Mouse (Mus musculus) thymus, postnatal 0 days (tissue): ENCODE data around the gene Qars. TPM values are rescaled to one million over a fixed set of nuclear protein-coding genes. Genes with fewer than 3 reads are reported as not detected.

Experiments used
- DNase-seq: peaks from one replicate; pipeline ENCODE4 v3.0.0-alpha.2; 2015; ENCODE audit warnings: low spot score
- polyA plus RNA-seq: library from polyadenylated mRNA; unstranded; fragments of >200 nt; fragmentation: Nextera tagmentation; extraction: Ambion mirVana; gene quantifications from 2 replicates; pipeline ENCODE4 v1.2.1, GENCODE M21; 2015

Qars gene
- polyA plus RNA-seq: 113 and 119 TPM in 2 replicates

GRCm38 (mm10) chr9:108507619-108508434 lies at the start of gene Qars:
Qars (plus strand) TSS chr9:108507706.
- DNase-seq: peak; percentile 96

- DNase-seq: no peak
Observed at GRCm38 (mm10) chr9:108459939-108460318, 47.6 kb upstream of the Qars start.

GRCm38 (mm10) chr9:108460319-108461178 lies 47.0 kb upstream of the Qars start, which contains the start of gene Ccdc71:
Ccdc71 (plus strand) TSS chr9:108460527.
- DNase-seq: peak; percentile 89

GRCm38 (mm10) chr9:108461181-108461631 lies 46.3 kb upstream of the Qars start, which contains the start of gene Klhdc8b:
Klhdc8b (minus strand) TSS chr9:108461581.
- DNase-seq: no peak

GRCm38 (mm10) chr9:108461675-108462074 lies 45.8 kb upstream of the Qars start:
- no peak for DNase-seq

GRCm38 (mm10) chr9:108462192-108462591 lies 45.3 kb upstream of the Qars start:
- DNase-seq: no peak

GRCm38 (mm10) chr9:108463713-108464112 lies 43.8 kb upstream of the Qars start:
- no peak for DNase-seq

GRCm38 (mm10) chr9:108466219-108466618 lies 41.3 kb upstream of the Qars start:
- no peak for DNase-seq

- DNase-seq: no peak
Observed at GRCm38 (mm10) chr9:108469430-108469829, 38.1 kb upstream of the Qars start.

- no peak for DNase-seq
Observed at GRCm38 (mm10) chr9:108469845-108470244, 37.7 kb upstream of the Qars start.

GRCm38 (mm10) chr9:108474528-108474927 lies 33.0 kb upstream of the Qars start:
- DNase-seq: no peak

- peak; percentile 41 for DNase-seq
Observed at GRCm38 (mm10) chr9:108478638-108479156, 28.8 kb upstream of the Qars start.

GRCm38 (mm10) chr9:108479241-108479640 lies 28.3 kb upstream of the Qars start:
- no peak for DNase-seq

GRCm38 (mm10) chr9:108479721-108480351 lies 27.7 kb upstream of the Qars start, which contains the start of gene Lamb2:
Lamb2 (plus strand) TSS chr9:108479736.
- peak; percentile 50 for DNase-seq

GRCm38 (mm10) chr9:108480813-108481519 lies 26.5 kb upstream of the Qars start:
- DNase-seq: no peak

- DNase-seq: no peak
Observed at GRCm38 (mm10) chr9:108481520-108482210, 25.8 kb upstream of the Qars start.

- DNase-seq: no peak
Observed at GRCm38 (mm10) chr9:108483051-108483790, 24.3 kb upstream of the Qars start.

GRCm38 (mm10) chr9:108484021-108484420 lies 23.5 kb upstream of the Qars start:
- DNase-seq: no peak

- DNase-seq: no peak
Observed at GRCm38 (mm10) chr9:108485301-108485875, 22.1 kb upstream of the Qars start.
